Mouse (Mus musculus) megakaryocyte, embryonic 14.5 days (primary cell): ENCODE measurements at regions not wholly inside any gene's neighbourhood (a gene's known extent, or its start where the extent isn't known, plus 50 kb on each side); places are given as distances from the start of the nearest gene placed in this dataset.

ENCODE experiments used
- FLI1 ChIP-seq: IDR thresholded peaks from 2 replicates; pipeline ENCODE4 v1.6.1; 2012; ENCODE audit warnings: low read length, inconsistent platforms, mixed read lengths
- GATA1 ChIP-seq: IDR thresholded peaks from 3 replicates; pipeline ENCODE4 v1.6.1; 2012; ENCODE audit warnings: mixed read lengths, low read length, inconsistent platforms, borderline replicate concordance

GRCm38 (mm10) chr15:62282646-62283045, 1359.8 kb upstream of the A1bg start:
- TF ChIP-seq GATA1 = no peak
- TF ChIP-seq FLI1 = no peak
